Mouse (Mus musculus) stomach, postnatal 0 days (tissue): ENCODE results near the gene Rgs7bp. TPM values are rescaled to one million over a fixed set of nuclear protein-coding genes. Genes with fewer than 3 reads are reported as not detected.
A peak's percentile ranks its signal among the peaks of the same experiment; 100 is the strongest.

Experiments
- ATAC-seq: fragments of 200-750 bp; cut with Nextera tagmentation; 2 replicates; pipeline ENCODE4 v1.8.0; 2017; ENCODE audit not compliant: low FRiP score, low TSS enrichment
- DNase-seq: peaks from one replicate; pipeline ENCODE4 v3.0.0-alpha.2; 2016; ENCODE audit warnings: low spot score
- H3K27ac ChIP-seq: fragments of 300-500 bp; sonication (generic); replicated peaks from 2 replicates; pipeline ENCODE4 v1.5.1; 2014; ENCODE audit warnings: mild to moderate bottlenecking, control low read depth
- H3K27me3 ChIP-seq: fragments of 300-500 bp; sonication (generic); 2 replicates; pipeline ENCODE4 v1.6.1; 2014; ENCODE audit warnings: low read length; ENCODE audit not compliant: control insufficient read depth, insufficient read depth
- H3K36me3 ChIP-seq: fragments of 300-500 bp; sonication (generic); 2 replicates; pipeline ENCODE4 v1.6.1; 2014; ENCODE audit warnings: low read length, mixed read lengths; ENCODE audit not compliant: control insufficient read depth, insufficient read depth
- H3K4me1 ChIP-seq: fragments of 300-500 bp; sonication (generic); replicated peaks from 2 replicates; pipeline ENCODE4 v1.6.1; 2014; ENCODE audit warnings: antibody characterized with exemption; ENCODE audit not compliant: control insufficient read depth, insufficient read depth
- H3K4me2 ChIP-seq: fragments of 300-500 bp; sonication (generic); replicated peaks from 2 replicates; pipeline ENCODE4 v1.6.1; 2014; ENCODE audit warnings: low read depth, mild to moderate bottlenecking, control low read depth, moderate library complexity
- H3K4me3 ChIP-seq: fragments of 300-500 bp; sonication (generic); 2 replicates; pipeline ENCODE4 v1.5.1; 2014; ENCODE audit warnings: low read depth, low read length, control low read depth
- H3K9ac ChIP-seq: fragments of 300-500 bp; sonication (generic); 2 replicates; pipeline ENCODE4 v1.6.1; 2014; ENCODE audit warnings: mild to moderate bottlenecking, low read length, control low read depth, mixed read lengths
- H3K9me3 ChIP-seq: fragments of 300-500 bp; sonication (generic); 2 replicates; pipeline ENCODE4 v1.6.1; 2016; ENCODE audit warnings: low read length; ENCODE audit not compliant: control insufficient read depth
- CTCF ChIP-seq: IDR thresholded peaks from 2 replicates; pipeline ENCODE4 v1.5.1; 2016; ENCODE audit warnings: antibody characterized with exemption, low read depth, mild to moderate bottlenecking, moderate library complexity
- EP300 ChIP-seq: optimal IDR thresholded peaks from 2 replicates; pipeline ENCODE3; 2016; ENCODE audit warnings: antibody characterized with exemption
- WGBS: fragments of 180-500 bp; shearing (Covaris S2); extraction: QIAGEN DNeasy Blood & Tissue Kit; methylation state at CpG from one replicate; pipeline ENCODE4 v1.1.7; 2014; 5-methylcytosine and 5-hydroxymethylcytosine counted together
- polyA plus RNA-seq: library from polyadenylated mRNA; unstranded; fragments of >200 nt; fragmentation: Nextera tagmentation; extraction: Ambion mirVana; gene quantifications from 2 replicates; pipeline ENCODE4 v1.2.1, GENCODE M21; 2015

Rgs7bp gene
- polyA plus RNA-seq, 1 experiment from 2014 or later, result 1.5 TPM

- H3K27ac ChIP-seq, result no peak overlapping the region
- H3K9ac ChIP-seq, result no peak overlapping the region
- ATAC-seq, result no peak
- H3K9me3 ChIP-seq, result no peaks in the 10 kb centered on the region
- no peak overlapping the region for H3K4me2 ChIP-seq
- H3K4me1 ChIP-seq, result no peaks in the 10 kb centered on the region
- no peak for TF ChIP-seq EP300
- peak; percentile 33; the same call in 1 of the 2 replicates for TF ChIP-seq CTCF
- DNase-seq, result no peak
- no peaks in the 10 kb centered on the region for H3K27me3 ChIP-seq
- 67% methylated on average over 8 of the region's 8 CpGs for WGBS
- no peaks in the 10 kb centered on the region for H3K36me3 ChIP-seq
- H3K4me3 ChIP-seq, result no peak overlapping the region
These were observed 6.1 kb downstream of the Rgs7bp start for GRCm38 (mm10) chr13:105048662-105049061.

DNA sequence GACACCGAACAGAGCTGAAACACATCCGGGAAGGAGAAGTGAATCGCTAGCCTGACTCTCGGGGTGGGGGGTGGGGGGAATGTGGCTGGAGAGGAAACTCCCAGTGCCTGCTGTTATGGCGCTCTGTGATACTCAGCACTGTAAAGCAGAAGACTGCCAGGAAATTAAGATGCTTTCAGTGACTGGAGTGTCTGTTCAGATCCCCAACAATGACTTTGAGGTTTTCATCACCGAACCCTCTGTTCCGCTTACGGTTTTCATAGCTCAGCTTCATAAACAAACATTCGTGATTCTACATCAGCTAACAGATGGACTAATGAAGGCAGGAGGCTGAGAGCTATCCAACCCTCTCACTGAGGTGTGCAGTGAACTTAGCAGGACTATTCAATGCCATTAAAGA, 7.4 kb downstream of the Rgs7bp start:
- no peak for TF ChIP-seq EP300
- no peak for TF ChIP-seq CTCF
- Histone ChIP-seq H3K9ac (no peak overlapping the region), H3K4me2 (peak overlapping the region; percentile 25; the same call in 1 of the 2 replicates), H3K9me3 (no peaks in the 10 kb centered on the region), H3K27me3 (no peaks in the 10 kb centered on the region), H3K36me3 (no peaks in the 10 kb centered on the region), H3K27ac (no peak overlapping the region), H3K4me1 (no peaks in the 10 kb centered on the region), H3K4me3 (no peak overlapping the region)
- ATAC-seq, result no peak
- DNase-seq, result no peak
- WGBS, result 44% methylated on average over 9 of the region's 9 CpGs

GRCm38 (mm10) chr13:105043882-105044281, 10.8 kb downstream of the Rgs7bp start:
- Histone ChIP-seq H3K4me2 (no peak overlapping the region), H3K36me3 (no peaks in the 10 kb centered on the region), H3K4me3 (no peak overlapping the region), H3K27ac (no peak overlapping the region), H3K27me3 (no peaks in the 10 kb centered on the region), H3K9me3 (no peaks in the 10 kb centered on the region), H3K9ac (no peak overlapping the region), H3K4me1 (no peaks in the 10 kb centered on the region)
- TF ChIP-seq EP300 (no peak), CTCF (no peak)
- no peak for ATAC-seq
- 44% methylated on average over 3 of the region's 3 CpGs for WGBS
- DNase-seq, result no peak

DNA sequence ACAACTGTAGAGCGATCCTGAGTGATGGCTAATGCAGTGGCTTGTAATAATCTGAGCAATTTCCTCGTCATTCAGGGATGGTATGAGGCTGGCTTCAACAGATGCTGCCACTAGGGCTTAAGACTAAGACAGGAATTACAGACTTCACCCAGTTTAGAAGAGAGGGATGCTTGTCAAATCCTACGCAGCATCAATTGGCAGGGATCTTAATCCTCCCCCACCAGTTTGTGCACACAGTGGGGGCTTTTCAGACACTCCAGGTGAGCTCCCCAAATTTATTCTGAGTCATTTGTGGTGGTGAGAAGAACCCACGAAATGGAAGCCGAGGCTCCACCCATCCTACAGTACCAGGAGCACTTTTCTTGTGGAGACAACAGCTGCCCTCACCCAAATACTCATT, 16.4 kb downstream of the Rgs7bp start:
- H3K9me3 ChIP-seq, result no peaks in the 10 kb centered on the region
- no peak overlapping the region for H3K4me2 ChIP-seq
- ATAC-seq (no peak), DNase-seq (no peak)
- no peaks in the 10 kb centered on the region for H3K4me1 ChIP-seq
- no peak overlapping the region for H3K4me3 ChIP-seq
- no peak overlapping the region for H3K9ac ChIP-seq
- no peak for TF ChIP-seq EP300
- no peak for TF ChIP-seq CTCF
- H3K27me3 ChIP-seq, result no peaks in the 10 kb centered on the region
- no peak overlapping the region for H3K27ac ChIP-seq
- 71% methylated on average over 5 of the region's 5 CpGs for WGBS
- H3K36me3 ChIP-seq, result no peaks in the 10 kb centered on the region

DNA sequence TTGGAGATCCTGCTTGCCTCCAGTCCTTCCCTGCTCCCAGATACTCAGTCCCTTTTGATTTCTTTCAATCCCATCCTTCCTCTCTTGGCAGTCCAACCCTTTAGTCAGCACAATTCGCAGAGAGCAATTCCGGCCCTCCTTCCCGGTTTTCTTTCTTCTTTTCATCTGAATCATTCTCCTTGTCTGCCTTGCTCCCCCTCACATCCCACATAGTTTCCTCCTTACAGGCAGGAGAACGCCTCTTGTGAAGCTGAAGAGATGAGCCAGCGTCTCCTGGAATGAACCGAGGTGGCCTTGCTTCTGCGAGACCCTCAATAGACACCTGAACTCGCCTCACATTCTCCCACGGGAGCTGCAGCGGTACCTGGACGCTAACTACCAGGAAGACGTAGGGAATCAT, 16.9 kb downstream of the Rgs7bp start:
- ATAC-seq (no peak), DNase-seq (no peak)
- Histone ChIP-seq H3K4me2 (no peak overlapping the region), H3K4me1 (no peaks in the 10 kb centered on the region), H3K4me3 (no peak overlapping the region), H3K9ac (no peak overlapping the region), H3K27me3 (no peaks in the 10 kb centered on the region), H3K36me3 (no peaks in the 10 kb centered on the region), H3K9me3 (no peaks in the 10 kb centered on the region), H3K27ac (no peak overlapping the region)
- TF ChIP-seq CTCF, result no peak
- TF ChIP-seq EP300, result no peak
- WGBS, result 84% methylated on average over 12 of the region's 12 CpGs

DNA sequence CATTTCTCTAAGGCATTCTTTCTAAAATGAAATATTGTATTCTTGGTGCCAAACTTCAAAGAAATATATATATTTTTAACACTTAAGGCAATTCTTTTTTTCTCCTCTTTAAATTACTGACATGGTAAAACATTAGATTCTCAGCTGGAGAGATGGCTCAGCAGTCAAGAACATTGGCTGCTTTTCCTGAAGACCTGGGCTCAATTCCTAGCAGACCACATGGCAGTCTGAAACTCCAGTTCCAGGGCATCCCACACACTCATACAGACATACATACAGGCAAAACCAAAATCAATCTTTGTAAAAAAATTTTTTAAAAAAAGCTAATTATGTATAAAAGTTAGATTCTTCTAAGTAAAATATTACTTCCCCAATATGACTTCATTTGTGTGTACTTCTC, 22.8 kb downstream of the Rgs7bp start:
- TF ChIP-seq EP300 (no peak), CTCF (no peak)
- Histone ChIP-seq H3K9ac (no peak overlapping the region), H3K4me2 (no peak overlapping the region), H3K27me3 (no peaks in the 10 kb centered on the region), H3K4me1 (no peaks in the 10 kb centered on the region), H3K36me3 (no peaks in the 10 kb centered on the region), H3K27ac (no peak overlapping the region), H3K9me3 (no peaks in the 10 kb centered on the region), H3K4me3 (no peak overlapping the region)
- DNase-seq, result no peak
- no peak for ATAC-seq
